Mouse (Mus musculus) erythroblast, embryonic 14.5 days (primary cell): ENCODE data around the gene Pygo1. TPM values are rescaled to one million over a fixed set of nuclear protein-coding genes. Genes with fewer than 3 reads are reported as not detected.

ENCODE experiments used
- H3K27me3 ChIP-seq: 2 replicates; pipeline ENCODE4 v1.6.1; 2012; ENCODE audit warnings: inconsistent platforms; ENCODE audit not compliant: control insufficient read depth
- H3K36me3 ChIP-seq: 2 replicates; pipeline ENCODE4 v1.6.1; 2012; ENCODE audit warnings: mild to moderate bottlenecking, inconsistent platforms; ENCODE audit not compliant: control insufficient read depth
- H3K4me1 ChIP-seq: 2 replicates; pipeline ENCODE4 v1.6.1; 2012; ENCODE audit warnings: inconsistent platforms; ENCODE audit not compliant: control insufficient read depth
- H3K4me3 ChIP-seq: replicated peaks from 2 replicates; pipeline ENCODE3; 2012; ENCODE audit warnings: moderate library complexity, mild to moderate bottlenecking, inconsistent platforms
- H3K9me3 ChIP-seq: 2 replicates; pipeline ENCODE4 v1.6.1; 2012; ENCODE audit warnings: low read length, inconsistent platforms, mixed read lengths; ENCODE audit not compliant: control insufficient read depth
- GATA1 ChIP-seq: IDR thresholded peaks from 2 replicates; pipeline ENCODE4 v1.6.1; 2012; ENCODE audit warnings: low read length, inconsistent platforms, mixed read lengths
- TAL1 ChIP-seq: IDR thresholded peaks from 3 replicates; pipeline ENCODE4 v1.6.1; 2012; ENCODE audit warnings: low read length, inconsistent platforms, mixed read lengths
- polyA plus RNA-seq: library from polyadenylated mRNA; stranded (reverse); fragments of >175 nt; gene quantifications from 2 replicates; pipeline ENCODE4 v1.2.3, GENCODE M21; 2012

Gene Pygo1
- polyA plus RNA-seq, 1 experiment = not detected

DNA sequence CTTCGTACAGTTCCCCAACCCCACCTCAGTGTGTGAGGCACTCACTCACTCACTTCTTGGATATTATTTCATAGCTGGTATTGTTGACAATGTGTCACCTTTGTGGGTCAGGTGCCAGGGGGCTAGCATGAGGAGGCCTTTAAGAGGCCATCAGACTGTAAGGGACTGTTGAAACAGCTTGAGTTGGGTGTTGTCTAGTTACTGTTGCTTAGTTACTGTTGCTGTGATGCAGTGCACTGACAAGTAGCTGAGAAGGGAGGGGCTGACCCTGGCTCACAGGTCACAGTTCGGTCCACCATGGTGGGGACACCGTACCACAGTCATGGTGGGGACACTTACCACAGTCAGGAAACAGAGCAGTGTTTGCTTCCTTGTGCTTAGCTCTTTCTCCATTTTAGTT lies 2.4 kb upstream of the Pygo1 start:
- no peak overlapping the region for H3K4me3 ChIP-seq
- no peak for TF ChIP-seq TAL1
- no peak for TF ChIP-seq GATA1
- H3K36me3 ChIP-seq = no peaks in the 10 kb centered on the region
- H3K9me3 ChIP-seq = no peaks in the 10 kb centered on the region
- H3K27me3 ChIP-seq = peaks cover 51% of the 10 kb centered on the region
- H3K4me1 ChIP-seq = no peaks in the 10 kb centered on the region

DNA sequence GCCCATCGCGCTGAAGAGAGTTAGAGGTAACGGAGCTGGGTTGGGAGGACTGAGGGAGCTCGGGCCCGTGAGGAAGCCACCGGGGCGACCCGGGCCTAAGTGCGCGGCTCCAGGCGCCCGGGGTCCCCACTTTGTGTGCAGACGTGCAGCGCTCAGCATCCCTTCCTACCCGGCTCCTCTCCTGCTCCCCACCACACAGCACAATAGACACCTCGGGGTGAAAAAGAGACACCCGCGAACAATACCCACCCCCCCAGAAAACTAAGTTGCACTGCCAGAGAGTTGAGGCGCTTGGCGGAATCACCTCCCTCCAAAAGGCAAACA lies 452 bp downstream of the Pygo1 start:
- Histone ChIP-seq H3K4me1 (no peaks in the 10 kb centered on the region), H3K27me3 (peaks cover 53% of the 10 kb centered on the region), H3K4me3 (peak overlapping the region; percentile 35), H3K36me3 (no peaks in the 10 kb centered on the region), H3K9me3 (no peaks in the 10 kb centered on the region)
- TF ChIP-seq TAL1 (no peak), GATA1 (no peak)

DNA sequence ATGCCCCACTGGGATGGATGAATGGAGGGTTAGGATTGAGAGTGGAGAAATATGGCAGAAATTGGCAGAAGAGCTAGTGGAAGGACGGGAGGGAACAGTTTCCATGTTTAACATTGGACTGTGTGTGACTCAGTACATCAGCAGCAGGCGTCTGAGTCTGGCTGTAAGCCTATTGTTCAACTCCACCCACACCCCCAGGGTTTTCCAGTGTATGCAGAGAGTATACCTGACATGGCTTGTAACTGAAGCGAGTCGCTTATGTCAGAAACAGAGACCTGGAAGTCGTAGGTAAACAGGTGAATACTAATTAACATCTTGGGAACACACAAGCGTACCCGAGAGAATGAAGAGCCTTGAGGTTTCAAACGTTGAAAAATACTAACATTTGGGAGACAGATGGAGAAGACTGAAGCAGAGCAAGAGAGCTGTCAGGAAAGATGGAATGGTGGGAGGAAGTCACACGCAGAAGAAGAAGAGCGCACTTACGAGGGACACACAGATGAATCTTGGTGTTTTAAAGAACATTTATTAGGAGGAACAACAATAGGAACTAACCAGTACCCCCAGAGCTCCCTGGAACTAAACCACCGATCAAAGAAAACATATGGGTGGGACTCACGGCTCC lies 5.8 kb downstream of the Pygo1 start:
- Histone ChIP-seq H3K36me3 (no peaks in the 10 kb centered on the region), H3K4me1 (no peaks in the 10 kb centered on the region), H3K27me3 (peaks cover 19% of the 10 kb centered on the region), H3K9me3 (no peaks in the 10 kb centered on the region), H3K4me3 (no peak overlapping the region)
- TF ChIP-seq GATA1 = no peak

DNA sequence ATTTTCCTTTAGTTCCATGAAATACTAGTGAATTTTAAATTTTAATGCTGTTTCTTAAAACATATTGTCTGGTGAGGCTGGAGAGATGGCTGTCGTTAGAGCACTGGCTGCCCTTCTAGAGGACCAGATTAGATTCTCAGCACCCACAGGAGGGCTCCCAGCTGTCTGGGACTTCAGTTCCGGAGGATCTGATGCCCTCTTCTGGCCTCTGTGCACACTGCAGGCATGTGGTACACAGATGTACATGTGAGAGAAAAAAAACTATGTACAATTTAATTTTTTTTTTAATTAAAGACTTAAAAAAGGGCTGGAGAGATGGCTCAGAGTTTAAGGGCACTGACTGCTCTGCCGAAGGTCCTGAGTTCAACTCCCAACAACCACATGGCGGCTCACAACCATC lies 9.9 kb downstream of the Pygo1 start:
- no peak overlapping the region for H3K4me3 ChIP-seq
- H3K27me3 ChIP-seq = no peaks in the 10 kb centered on the region
- no peaks in the 10 kb centered on the region for H3K9me3 ChIP-seq
- TF ChIP-seq GATA1 (no peak), TAL1 (no peak)
- H3K4me1 ChIP-seq = no peaks in the 10 kb centered on the region
- H3K36me3 ChIP-seq = no peaks in the 10 kb centered on the region

DNA sequence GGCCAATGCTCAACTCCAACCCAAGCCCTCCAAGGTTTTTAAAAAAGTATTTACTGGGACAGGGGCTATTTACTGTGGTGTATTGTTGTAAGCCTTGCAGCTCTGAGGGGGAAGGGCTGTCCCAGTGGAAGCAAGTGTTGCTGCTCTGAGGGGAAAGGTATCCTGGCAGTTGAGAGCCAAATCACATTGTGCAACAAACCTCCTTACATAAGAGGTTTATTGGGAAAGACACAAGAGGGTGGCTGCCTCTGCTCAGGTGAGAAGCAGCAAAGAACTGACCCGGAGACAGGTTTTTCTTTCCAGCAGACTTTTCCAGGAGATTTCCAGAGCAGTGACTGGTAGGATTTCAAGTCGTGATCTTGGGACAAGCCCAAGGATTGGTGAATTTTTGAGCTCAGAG lies 10.9 kb downstream of the Pygo1 start:
- Histone ChIP-seq H3K36me3 (no peaks in the 10 kb centered on the region), H3K9me3 (no peaks in the 10 kb centered on the region), H3K4me1 (no peaks in the 10 kb centered on the region), H3K4me3 (no peak overlapping the region), H3K27me3 (no peaks in the 10 kb centered on the region)
- no peak for TF ChIP-seq TAL1

DNA sequence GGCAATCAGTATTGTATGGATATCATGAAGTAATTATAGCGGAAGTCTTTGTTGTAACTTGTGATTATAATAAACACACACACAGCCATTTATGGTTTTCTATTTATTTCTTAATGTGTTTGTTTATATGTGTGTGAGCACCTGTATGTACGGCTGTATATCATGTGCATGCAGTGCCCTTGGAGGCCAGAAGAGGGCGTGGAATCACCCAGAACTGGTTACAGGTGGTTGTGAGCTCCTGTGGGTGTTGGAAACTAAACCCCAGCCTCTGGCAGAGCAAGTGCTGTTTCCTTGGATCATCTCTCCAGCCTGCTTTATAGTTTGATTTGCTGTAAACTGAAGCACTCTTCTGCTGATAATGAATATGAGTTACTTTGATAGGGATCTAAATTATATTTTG lies 18.0 kb downstream of the Pygo1 start:
- no peaks in the 10 kb centered on the region for H3K27me3 ChIP-seq
- TF ChIP-seq GATA1 (no peak), TAL1 (no peak)
- H3K4me3 ChIP-seq = no peak overlapping the region
- H3K4me1 ChIP-seq = no peaks in the 10 kb centered on the region
- H3K36me3 ChIP-seq = no peaks in the 10 kb centered on the region
- peaks cover 2% of the 10 kb centered on the region for H3K9me3 ChIP-seq

DNA sequence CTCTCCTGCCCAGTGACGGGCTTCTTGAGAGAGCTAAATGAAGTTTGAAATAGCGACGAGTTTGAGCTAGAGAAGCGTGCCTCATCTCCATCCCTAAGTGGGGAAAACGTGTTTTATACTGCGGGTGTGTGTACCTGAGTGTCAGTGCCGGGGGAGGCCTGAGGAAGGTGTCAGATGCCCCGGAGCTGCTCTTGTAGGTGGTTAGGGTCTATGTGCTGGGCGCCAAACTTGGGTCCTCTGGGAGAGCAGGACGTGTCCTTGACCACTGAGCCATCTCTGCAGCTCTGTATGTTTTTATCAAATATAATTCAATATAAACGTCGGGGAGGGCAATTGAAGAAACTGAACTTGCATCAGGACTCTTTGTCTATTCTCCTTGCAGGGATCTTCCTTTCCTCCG lies 18.8 kb downstream of the Pygo1 start:
- peaks cover 2% of the 10 kb centered on the region for H3K9me3 ChIP-seq
- no peaks in the 10 kb centered on the region for H3K4me1 ChIP-seq
- H3K27me3 ChIP-seq = no peaks in the 10 kb centered on the region
- TF ChIP-seq GATA1 = no peak
- no peak for TF ChIP-seq TAL1
- no peak overlapping the region for H3K4me3 ChIP-seq
- no peaks in the 10 kb centered on the region for H3K36me3 ChIP-seq

DNA sequence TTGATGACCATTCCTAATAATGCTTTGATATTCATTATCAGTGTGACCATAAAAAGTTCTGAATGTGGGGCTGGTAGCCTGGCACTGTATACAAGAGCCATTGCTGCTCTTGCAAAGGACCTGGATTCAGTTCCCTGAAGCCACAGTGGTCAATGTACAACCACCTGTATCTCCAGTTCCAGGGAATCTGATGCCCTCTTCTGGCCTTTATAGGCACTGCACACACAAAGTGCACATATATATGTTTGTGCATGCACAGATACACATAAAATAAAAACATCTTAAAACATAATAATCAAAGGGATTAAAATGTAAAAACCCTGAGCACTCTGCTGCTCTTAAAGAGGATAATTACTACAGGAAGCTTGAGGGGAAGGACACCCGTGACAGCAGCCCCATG lies 21.6 kb downstream of the Pygo1 start:
- TF ChIP-seq GATA1 = no peak
- no peak for TF ChIP-seq TAL1
- no peaks in the 10 kb centered on the region for H3K4me1 ChIP-seq
- no peaks in the 10 kb centered on the region for H3K27me3 ChIP-seq
- no peak overlapping the region for H3K4me3 ChIP-seq
- H3K36me3 ChIP-seq = no peaks in the 10 kb centered on the region
- H3K9me3 ChIP-seq = peaks cover 2% of the 10 kb centered on the region

DNA sequence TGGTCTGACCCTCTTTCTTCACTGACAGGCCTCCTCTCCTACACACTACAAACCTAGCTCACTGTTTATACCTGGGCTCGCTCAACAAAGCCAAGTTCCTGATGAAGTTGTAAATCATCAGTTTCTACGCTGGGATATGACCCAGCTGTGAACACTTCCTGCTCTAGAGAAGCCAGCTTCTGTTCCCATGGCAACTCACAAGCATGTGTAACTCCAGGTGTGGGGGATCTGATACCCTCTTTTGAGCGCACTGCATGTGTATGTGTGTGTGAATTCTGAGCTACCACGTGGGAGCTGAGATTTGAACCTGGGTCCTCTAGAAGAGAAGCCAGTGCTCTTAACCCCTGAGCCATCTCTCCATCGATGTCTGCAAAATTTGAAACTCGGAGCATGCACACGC lies 24.1 kb downstream of the Pygo1 start:
- Histone ChIP-seq H3K36me3 (no peaks in the 10 kb centered on the region), H3K4me1 (no peaks in the 10 kb centered on the region), H3K4me3 (no peak overlapping the region), H3K27me3 (no peaks in the 10 kb centered on the region), H3K9me3 (peaks cover 2% of the 10 kb centered on the region)
- TF ChIP-seq TAL1 (no peak), GATA1 (no peak)

DNA sequence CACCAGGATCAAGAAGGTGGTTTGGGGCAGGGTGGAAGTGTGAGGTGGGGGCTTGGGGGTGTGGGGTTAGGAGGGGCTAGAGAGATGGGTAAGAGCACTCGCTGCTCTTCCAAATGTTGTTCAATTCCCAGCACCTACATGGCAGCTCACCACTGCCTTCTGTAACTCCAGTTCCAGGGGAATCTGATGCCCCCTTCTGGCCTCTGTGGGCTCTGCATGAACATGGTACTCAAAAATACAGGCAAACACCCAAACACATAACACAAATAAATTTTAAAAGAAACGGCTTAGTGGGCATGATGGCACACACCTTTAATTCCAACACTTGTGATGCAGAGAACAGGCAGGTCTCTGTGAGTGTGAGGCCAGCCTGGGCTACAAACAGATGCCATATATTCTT lies 29.3 kb downstream of the Pygo1 start:
- Histone ChIP-seq H3K27me3 (no peaks in the 10 kb centered on the region), H3K9me3 (no peaks in the 10 kb centered on the region), H3K36me3 (no peaks in the 10 kb centered on the region), H3K4me1 (peaks cover 13% of the 10 kb centered on the region), H3K4me3 (no peak overlapping the region)
- no peak for TF ChIP-seq TAL1
- no peak for TF ChIP-seq GATA1
